Mouse (Mus musculus) layer of hippocampus, adult 18-20 months (tissue): ENCODE measurements around the gene Nhp2. TPM values are rescaled to one million over a fixed set of nuclear protein-coding genes. Genes with fewer than 3 reads are reported as not detected.
"Not testable (repeated sequence)": the region's sequence is repeated elsewhere in the genome, so short reads cannot be mapped to it uniquely, and the experiment has no call there.

Experiments
- DNase-seq, 2 experiments: peaks; one replicate each; pipeline ENCODE4 v3.0.0; 2022; ENCODE audit warnings: low spot score in 2 of 2
- total RNA-seq, 2 experiments: library from RNA; stranded (reverse); gene quantifications; 2 replicates each; pipeline ENCODE4 v1.2.3; 2021

Gene Nhp2
- total RNA-seq, 2 experiments from 2014 or later, result 41.5 to 46.1 TPM

DNA sequence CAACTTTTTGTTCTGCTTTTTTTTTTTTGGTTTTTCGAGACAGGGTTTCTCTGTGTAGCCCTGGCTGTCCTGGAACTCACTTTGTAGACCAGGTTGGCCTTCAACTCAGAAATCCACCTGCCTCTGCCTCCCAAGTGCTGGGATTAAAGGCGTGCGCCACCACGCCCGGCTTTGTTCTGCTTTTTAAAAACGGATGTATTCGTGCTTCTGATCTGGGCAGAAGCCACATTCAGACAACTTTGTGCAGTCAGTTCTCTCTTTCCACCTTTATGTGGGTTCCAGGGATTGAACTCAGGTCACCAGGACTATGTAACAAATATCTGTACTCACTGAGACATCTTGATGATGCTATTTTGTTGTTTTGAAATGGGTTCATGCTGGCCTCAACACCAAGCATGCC lies 13.7 kb downstream of the Nhp2 start:
- not testable (repeated sequence) for DNase-seq

- DNase-seq, result no peak
Observed at GRCm38 (mm10) chr11:51633721-51634120, 14.2 kb downstream of the Nhp2 start.

DNA sequence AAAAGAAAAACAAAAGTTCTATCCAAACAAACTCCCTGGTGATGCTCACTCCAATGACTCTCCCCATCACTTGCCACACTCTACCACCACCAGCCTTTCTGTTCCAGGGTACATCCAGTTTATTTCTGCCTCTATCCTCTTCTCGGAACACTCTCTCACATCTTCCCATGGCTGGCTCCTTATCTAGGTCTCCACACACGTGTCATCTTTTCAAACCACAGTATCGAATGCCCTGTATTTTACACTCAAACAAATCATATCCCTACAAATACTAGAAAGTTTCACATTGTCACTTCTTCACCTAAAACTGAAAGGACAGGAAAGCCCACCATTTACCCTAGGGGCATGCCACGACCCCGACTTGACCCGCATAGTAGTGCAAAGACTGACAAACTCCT lies 15.6 kb downstream of the Nhp2 start:
- DNase-seq, result no peak

DNA sequence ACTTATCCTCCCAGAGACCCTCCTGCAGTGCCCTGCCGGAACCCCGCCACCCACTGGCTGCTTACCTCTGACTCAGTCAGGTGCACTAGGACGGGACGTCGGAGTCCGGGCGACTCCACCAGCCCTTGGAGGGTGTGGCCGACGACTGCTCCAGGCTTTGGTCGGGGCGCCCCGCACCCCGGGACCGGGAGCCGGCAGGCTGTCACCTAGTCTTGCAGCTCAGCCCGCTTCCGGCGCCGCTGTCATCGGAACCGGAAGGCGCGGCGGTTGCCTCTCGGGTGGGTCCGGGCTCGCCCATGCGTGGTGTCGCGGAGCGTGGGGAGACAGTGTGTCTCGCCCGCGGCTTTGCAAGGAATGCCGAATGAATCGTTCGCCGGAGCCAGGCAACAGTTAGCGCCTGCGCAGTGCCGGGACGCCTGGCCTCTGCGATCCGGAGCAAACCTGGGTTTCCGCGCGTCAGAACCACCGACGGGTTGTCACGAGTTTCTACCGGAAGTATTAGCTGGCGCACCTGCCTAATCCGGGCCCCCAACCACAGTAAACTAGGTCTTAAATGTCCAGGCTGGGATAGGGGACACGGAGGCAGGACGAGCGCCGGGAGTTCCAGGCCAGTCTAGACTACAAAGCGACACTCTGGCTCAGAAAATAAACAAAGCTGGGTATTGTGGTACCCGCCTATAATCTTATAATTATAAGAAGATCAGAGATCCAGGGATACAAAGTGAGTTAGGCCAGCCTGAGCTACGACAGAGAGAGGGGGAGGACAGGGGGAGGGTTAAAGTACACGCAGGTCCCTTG lies 16.2 kb downstream of the Nhp2 start, which contains the start of gene Rmnd5b:
Rmnd5b (minus strand) TSS at position 372 of the 798 bp plus-strand sequence.
- peak; percentile 96 for DNase-seq

- no peak for DNase-seq
Observed at GRCm38 (mm10) chr11:51636323-51636684, 16.8 kb downstream of the Nhp2 start.

GRCm38 (mm10) chr11:51637971-51638414 lies 18.5 kb downstream of the Nhp2 start:
- no peak for DNase-seq

DNA sequence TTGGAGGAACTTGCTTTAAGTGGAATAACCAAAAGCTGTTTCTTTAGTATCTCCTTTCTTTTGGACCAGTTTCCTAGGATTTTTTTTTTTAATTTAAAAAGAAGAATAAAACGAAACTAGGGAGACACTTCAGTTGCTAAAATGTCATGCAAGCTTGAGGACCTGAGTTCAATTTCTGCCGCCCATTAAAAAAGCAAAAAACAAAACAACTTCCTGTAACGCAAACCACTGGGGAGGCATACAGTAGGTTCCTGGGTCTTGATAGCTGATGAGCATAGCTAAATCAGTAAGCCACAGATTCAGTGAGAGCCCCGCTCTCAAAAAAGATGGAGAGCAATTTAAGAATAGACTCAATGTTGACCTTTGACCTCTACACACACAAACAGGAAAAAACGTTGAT lies 19.0 kb downstream of the Nhp2 start:
- no peak for DNase-seq

DNA sequence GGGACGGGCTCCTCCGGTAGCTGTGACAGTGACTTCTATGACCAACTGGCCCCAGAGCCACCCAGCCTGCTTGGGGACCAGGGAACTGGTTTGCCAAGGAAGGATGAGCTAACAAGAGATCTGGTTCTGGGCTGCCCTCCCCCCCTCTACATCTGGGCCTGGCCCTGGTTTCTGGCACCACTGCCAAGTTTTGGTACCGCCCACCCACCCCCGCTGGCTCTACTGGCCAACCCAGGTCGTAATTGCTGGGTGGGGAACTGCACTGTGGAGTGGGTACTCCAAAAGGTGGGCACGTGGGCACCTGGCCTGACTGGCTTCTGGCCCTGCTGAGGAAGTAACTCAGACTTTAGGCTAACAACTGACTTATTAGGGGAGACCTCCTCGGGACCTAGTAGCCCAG lies 21.2 kb downstream of the Nhp2 start:
- DNase-seq, result no peak

DNA sequence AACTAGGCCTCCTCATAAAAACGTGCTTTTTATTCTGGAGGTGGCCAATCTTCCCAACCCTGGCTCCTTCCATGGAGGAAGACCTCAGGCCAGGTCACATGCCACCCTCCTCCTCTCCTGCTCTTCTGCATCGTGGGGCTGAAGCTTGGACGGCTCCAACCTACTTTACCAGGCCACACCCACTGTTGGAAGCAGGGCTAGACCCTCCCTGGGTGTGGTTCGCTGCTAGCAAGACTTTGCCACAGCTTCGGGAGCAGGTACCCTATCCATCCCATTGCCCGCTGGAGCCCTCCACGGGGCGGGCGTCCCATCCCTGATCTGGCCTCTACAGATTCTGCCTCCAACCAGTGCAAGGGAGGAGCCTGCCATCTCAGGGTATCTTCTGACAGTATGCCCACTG lies 23.7 kb downstream of the Nhp2 start:
- no peak for DNase-seq

- DNase-seq, result no peak
Observed at GRCm38 (mm10) chr11:51643761-51644160, 24.2 kb downstream of the Nhp2 start.

DNA sequence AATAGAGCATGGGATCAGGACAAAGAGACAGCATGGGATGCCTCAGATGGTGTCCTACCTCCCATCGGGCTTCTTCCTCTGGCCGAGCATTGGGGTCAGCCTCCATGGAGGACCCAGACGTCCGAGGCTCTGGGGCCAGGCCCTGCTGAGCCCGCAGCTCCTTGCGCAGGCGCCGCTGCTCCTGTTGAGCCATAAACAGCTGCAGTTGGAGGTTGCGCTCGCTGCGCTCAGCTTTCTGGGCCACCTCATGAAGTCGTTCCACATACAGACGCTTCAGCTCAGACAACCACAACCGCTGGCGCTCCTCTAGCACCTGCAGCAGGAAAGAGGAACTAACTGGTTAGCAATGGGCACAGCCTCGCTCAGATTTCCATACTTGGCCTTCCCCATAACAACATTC lies 24.7 kb downstream of the Nhp2 start:
- DNase-seq, result no peak

- no peak for DNase-seq
Observed at GRCm38 (mm10) chr11:51645293-51645692, 25.8 kb downstream of the Nhp2 start.

DNA sequence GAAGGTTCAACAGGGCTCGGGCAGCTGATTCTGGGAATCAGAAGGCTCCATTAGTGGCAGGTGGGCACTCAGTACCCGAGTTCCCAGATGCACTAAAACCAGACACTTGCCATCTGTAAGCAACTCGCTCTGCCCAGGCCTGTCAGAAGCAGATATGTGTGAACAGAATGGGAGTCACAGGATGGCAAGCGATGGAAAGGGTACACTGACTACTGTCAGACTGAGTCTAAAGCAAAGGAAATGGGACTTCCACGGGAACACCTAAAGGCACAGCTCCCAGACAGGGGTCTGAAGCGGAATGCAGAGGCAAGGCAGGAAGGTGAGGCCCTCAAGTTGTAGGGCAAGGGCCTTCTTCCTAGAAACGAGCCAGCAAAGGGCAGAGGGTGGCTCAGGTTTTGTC lies 26.7 kb downstream of the Nhp2 start:
- no peak for DNase-seq

- DNase-seq, result no peak
Observed at GRCm38 (mm10) chr11:51646751-51647667, 27.5 kb downstream of the Nhp2 start.

DNA sequence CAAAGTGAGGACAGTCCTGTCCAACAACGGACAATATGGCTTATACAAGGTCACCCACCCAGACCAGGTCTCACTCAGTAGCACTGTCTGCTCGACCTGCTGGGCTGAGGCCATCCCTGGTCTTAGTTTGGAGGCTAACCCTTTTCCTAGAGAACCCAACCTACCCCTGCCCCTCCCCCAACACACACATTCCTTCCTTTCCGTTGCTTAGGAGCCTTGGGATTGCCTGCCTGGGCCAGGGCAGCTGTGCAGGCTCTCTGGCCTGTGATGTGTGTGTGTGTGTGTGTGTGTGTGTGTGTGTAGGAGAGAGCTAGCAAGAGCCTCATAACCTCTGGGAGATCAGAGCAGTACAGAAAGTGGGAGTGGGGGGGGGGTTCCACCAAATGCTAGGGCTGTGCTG lies 29.0 kb downstream of the Nhp2 start:
- DNase-seq, result no peak

DNA sequence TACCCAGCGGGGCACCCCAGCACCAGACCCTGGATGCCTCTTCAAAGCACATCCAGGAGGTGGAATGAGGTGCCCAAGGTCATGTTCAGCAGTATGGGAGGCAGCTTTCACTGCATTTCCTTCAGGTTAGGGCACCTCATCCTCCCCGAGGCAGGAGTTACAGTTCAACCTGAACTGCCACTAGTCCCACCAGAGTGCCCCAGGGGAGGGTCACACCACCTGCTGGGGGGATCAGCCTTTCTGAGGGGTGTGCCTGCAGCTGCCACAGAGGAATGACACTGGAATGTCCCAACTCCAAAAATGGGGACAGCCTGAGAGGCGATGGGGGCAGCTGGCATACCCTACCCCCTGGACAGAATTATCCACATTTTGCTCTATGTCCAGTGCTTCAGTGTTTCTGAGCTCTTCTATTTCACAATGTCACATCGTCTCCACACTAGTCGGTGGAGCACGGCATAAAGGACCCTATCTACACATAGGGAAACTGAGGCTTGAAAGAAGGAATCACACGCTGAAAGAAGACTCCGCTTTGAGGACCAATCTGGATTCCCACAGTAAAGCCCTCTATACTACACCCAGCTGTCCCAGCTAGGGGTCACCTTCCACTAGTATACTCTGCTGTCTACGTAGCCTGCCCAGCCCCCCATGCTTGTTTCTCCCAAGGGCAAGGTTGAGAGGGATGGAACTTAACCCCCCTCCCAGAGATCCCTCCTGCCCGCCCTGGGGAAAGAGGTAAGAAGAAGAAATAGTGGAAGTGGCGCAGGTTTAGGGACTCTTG lies 29.8 kb downstream of the Nhp2 start:
- DNase-seq, result no peak

DNA sequence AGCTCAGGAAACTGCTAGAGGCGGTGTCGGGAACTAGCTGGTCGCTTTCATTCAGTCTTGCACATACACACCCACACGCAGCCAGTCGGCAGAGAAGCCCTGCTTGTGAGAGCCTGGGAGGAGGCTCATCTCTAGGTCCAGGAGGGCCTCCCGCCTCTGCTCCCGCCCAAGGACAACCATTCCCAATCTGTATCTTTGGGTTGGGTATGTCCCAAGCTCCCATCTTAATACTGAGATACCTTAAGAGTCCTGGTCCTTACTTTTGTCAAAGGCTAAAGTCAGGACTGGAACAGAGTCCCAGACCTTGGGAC lies 30.3 kb downstream of the Nhp2 start:
- no peak for DNase-seq

GRCm38 (mm10) chr11:51650261-51650660 lies 30.7 kb downstream of the Nhp2 start:
- no peak for DNase-seq

GRCm38 (mm10) chr11:51650691-51651515 lies 31.4 kb downstream of the Nhp2 start, which contains the start of the genes N4bp3 and D930048N14Rik:
N4bp3 (minus strand) TSS chr11:51650842.
D930048N14Rik (plus strand) TSS chr11:51650954.
- peak in 1 of 2 experiments; percentile 34 for DNase-seq

GRCm38 (mm10) chr11:51652889-51653418 lies 33.4 kb downstream of the Nhp2 start:
- DNase-seq, result no peak
